Mouse (Mus musculus) lung, postnatal 0 days (tissue): ENCODE results near the gene Mdm2. TPM values are rescaled to one million over a fixed set of nuclear protein-coding genes. Genes with fewer than 3 reads are reported as not detected.

Experiments used
- ATAC-seq: fragments of 200-750 bp; cut with Nextera tagmentation; 2 replicates; pipeline ENCODE4 v1.8.0; 2017; ENCODE audit warnings: moderate library complexity
- DNase-seq: peaks from one replicate; pipeline ENCODE4 v3.0.0-alpha.2; 2016; ENCODE audit warnings: low spot score
- H3K27ac ChIP-seq: fragments of 300-500 bp; sonication (generic); 2 replicates; pipeline ENCODE4 v1.5.1; 2014; ENCODE audit warnings: antibody characterized with exemption, mild to moderate bottlenecking, low read length, mixed read lengths
- H3K27me3 ChIP-seq: fragments of 300-500 bp; sonication (generic); replicated peaks from 2 replicates; pipeline ENCODE4 v1.6.1; 2014; ENCODE audit warnings: low read length, mixed read lengths; ENCODE audit not compliant: insufficient read depth
- H3K36me3 ChIP-seq: fragments of 300-500 bp; sonication (generic); 2 replicates; pipeline ENCODE4 v1.6.1; 2014; ENCODE audit warnings: low read length, mixed read lengths; ENCODE audit not compliant: insufficient read depth
- H3K4me1 ChIP-seq: fragments of 300-500 bp; sonication (generic); 2 replicates; pipeline ENCODE4 v1.6.1; 2014; ENCODE audit warnings: antibody characterized with exemption, low read depth, low read length, mixed read lengths; ENCODE audit not compliant: insufficient read depth
- H3K4me2 ChIP-seq: fragments of 300-500 bp; sonication (generic); replicated peaks from 2 replicates; pipeline ENCODE4 v1.6.1; 2014; ENCODE audit warnings: low read depth, mild to moderate bottlenecking, low read length, moderate library complexity, mixed read lengths
- H3K4me3 ChIP-seq: fragments of 300-500 bp; sonication (generic); 2 replicates; pipeline ENCODE4 v1.5.1; 2014; ENCODE audit warnings: low read depth, low read length
- H3K9ac ChIP-seq: fragments of 300-500 bp; sonication (generic); replicated peaks from 2 replicates; pipeline ENCODE4 v1.6.1; 2014; ENCODE audit warnings: low read depth, mild to moderate bottlenecking
- H3K9me3 ChIP-seq: fragments of 300-500 bp; sonication (generic); 2 replicates; pipeline ENCODE4 v1.6.1; 2016; ENCODE audit warnings: low read length, mixed read lengths
- CTCF ChIP-seq: IDR thresholded peaks from 2 replicates; pipeline ENCODE4 v1.5.1; 2016; ENCODE audit warnings: antibody characterized with exemption, mild to moderate bottlenecking
- EP300 ChIP-seq: IDR thresholded peaks from 2 replicates; pipeline ENCODE4 v1.6.1; 2016; ENCODE audit warnings: antibody characterized with exemption, mild to moderate bottlenecking, control low read depth
- WGBS: fragments of 180-500 bp; shearing (Covaris S2); extraction: QIAGEN DNeasy Blood & Tissue Kit; methylation state at CpG from one replicate; pipeline ENCODE4 v1.1.7; 2014; 5-methylcytosine and 5-hydroxymethylcytosine counted together
- polyA plus RNA-seq: library from polyadenylated mRNA; unstranded; fragments of >200 nt; fragmentation: Nextera tagmentation; extraction: Ambion mirVana; gene quantifications from 2 replicates; pipeline ENCODE4 v1.2.1, GENCODE M21; 2015

The Mdm2 gene
- polyA plus RNA-seq, 1 experiment from 2014 or later: 22.7 TPM

DNA sequence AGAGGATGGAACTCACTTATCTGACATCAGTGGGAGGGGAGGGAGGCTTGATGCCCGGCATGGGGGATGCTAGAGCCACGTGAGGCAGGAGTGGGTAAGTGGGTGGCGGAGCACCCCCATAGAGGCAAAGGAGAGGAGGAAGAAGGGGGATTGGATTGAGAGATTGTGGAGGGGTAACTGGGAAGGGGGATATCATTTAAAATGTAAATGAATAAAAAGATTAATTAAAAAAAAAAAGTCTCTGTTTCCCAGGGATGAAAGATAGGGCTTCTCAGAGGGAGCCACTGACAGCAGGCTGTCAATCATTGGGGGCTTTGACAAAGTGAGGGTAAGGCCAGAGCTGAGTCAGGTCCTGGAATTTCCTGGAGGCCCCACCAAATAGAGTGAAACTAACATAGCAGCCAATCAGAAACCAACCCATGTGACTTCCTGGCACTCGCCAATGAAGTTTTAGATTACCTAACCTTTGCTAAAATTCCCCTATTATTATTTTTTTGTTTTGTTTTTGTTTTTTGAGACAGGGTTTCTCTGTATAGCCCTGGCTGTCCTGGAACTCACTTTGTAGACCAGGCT lies 4.5 kb upstream of the Mdm2 start:
- no peaks in the 10 kb centered on the region for H3K36me3 ChIP-seq
- no peak for ATAC-seq

DNA sequence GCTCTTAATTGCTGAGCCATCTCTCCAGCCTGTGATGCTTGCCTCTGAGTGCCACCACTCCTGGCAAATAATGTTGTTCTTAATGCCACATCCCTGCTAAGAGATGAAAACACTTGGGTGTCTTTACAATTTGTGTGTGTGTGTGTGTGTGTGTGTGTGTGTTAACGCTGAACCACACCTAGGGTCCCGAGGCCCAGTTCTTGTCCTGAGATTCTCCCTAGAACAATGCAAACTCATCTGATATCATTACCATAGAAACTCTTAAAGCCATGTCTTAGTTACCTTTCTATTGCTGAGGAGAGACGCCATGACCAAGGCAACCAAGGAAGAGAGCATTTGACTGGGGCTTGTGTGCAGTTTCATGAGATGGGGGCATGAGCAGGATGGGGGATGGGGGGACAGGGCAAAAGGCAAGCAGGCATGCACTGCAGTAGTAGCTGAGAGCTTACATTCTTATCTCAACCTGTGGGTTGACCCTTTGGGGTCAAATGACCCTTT lies 3.5 kb upstream of the Mdm2 start:
- DNase-seq: no peak
- TF ChIP-seq CTCF (no peak), EP300 (no peak)
- Histone ChIP-seq H3K9me3 (no peaks in the 10 kb centered on the region), H3K27ac (no peak overlapping the region), H3K36me3 (no peaks in the 10 kb centered on the region), H3K27me3 (no peaks in the 10 kb centered on the region), H3K4me2 (no peak overlapping the region), H3K9ac (no peak overlapping the region), H3K4me1 (peaks cover 6% of the 10 kb centered on the region; the same call in 1 of the 2 replicates), H3K4me3 (no peak overlapping the region)
- WGBS: 80% methylated on average over 3 of the region's 3 CpGs
- no peak for ATAC-seq

More for the DNA sequence above, 4.5 kb upstream of the Mdm2 start:
- H3K4me2 ChIP-seq: no peak overlapping the region
- H3K4me3 ChIP-seq: no peak overlapping the region
- TF ChIP-seq EP300 (no peak), CTCF (no peak)
- no peaks in the 10 kb centered on the region for H3K9me3 ChIP-seq
- H3K9ac ChIP-seq: no peak overlapping the region
- WGBS: 72% methylated on average over 4 of the region's 4 CpGs
- no peaks in the 10 kb centered on the region for H3K27me3 ChIP-seq
- H3K27ac ChIP-seq: no peak overlapping the region
- H3K4me1 ChIP-seq: peaks cover 6% of the 10 kb centered on the region; the same call in 1 of the 2 replicates
- no peak for DNase-seq

DNA sequence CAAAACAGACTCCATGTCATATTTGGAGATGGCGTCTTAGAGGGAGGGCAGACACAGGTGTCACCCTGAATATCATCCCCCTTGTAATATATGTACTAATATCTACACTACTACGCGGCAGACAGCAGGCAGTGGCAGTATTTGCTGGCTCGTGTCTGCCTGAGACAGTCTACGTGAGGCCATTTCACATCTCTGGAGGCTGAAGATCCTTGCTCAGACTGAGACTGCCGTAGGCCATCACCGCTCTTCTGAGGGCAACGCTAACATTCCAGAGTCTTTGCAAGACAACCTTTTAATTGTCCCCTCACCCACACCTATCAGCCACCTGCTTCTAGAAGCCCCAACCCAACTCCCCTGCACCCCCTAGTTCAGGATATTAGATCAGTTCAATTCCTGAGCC lies 2.9 kb upstream of the Mdm2 start:
- Histone ChIP-seq H3K9me3 (no peaks in the 10 kb centered on the region), H3K4me1 (peaks cover 10% of the 10 kb centered on the region; the same call in 1 of the 2 replicates), H3K4me2 (no peak overlapping the region), H3K27ac (no peak overlapping the region), H3K27me3 (no peaks in the 10 kb centered on the region), H3K4me3 (no peak overlapping the region), H3K9ac (no peak overlapping the region), H3K36me3 (no peaks in the 10 kb centered on the region)
- no peak for ATAC-seq
- 90% methylated on average over 8 of the region's 8 CpGs for WGBS
- DNase-seq: no peak
- TF ChIP-seq EP300: no peak
- no peak for TF ChIP-seq CTCF

DNA sequence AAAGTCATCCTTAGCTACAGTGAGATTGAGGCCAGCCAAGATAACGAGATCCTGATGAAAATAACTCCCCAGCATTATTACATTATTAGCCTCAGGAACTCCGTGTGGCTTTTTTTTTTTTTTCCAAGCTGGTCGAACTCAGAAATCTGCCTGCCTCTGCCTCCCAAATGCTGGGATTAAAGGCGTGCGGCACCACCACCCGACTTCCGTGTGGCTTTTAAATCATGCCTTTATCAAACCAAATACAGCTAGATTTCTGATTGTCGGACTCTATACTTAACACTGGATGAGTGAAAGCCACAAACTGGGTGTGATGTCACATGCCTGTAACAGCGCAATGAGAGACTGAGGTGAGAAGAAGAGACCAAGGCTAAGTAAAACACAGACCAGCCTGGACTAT lies 2.3 kb upstream of the Mdm2 start:
- Histone ChIP-seq H3K36me3 (no peaks in the 10 kb centered on the region), H3K27ac (no peak overlapping the region), H3K4me1 (peaks cover 10% of the 10 kb centered on the region; the same call in 1 of the 2 replicates), H3K4me3 (no peak overlapping the region), H3K4me2 (no peak overlapping the region), H3K27me3 (no peaks in the 10 kb centered on the region), H3K9ac (no peak overlapping the region), H3K9me3 (no peaks in the 10 kb centered on the region)
- TF ChIP-seq EP300: no peak
- TF ChIP-seq CTCF: no peak
- 92% methylated on average over 9 of the region's 9 CpGs for WGBS
- no peak for DNase-seq
- no peak for ATAC-seq

DNA sequence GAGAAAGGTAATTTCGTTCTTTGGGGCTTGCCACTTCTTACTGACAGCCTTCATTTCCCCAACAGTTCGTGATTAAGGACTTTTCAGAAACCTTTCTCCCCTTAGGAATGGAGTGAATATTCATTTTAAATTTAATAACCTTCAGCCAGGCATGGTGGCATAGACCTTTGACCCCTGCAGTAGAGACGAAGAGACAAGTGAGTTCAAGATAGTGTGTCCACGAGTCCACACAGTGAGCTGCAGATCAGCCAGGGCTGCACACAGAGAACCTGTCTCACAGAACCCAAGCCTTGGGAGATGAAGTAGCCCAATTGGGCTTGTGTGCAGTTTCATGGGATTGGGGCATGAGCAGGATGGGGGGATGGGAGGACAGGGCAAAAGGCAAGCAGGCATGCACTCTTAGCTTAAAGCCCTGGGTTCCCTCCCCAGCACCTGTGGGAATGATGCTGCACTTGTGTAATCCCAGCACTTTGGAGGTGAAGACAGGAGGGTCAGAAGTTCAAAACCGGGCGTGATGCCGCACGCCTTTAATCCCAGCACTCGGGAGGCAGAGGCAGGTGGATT lies 1.7 kb upstream of the Mdm2 start:
- Histone ChIP-seq H3K36me3 (no peaks in the 10 kb centered on the region), H3K4me1 (peaks cover 10% of the 10 kb centered on the region; the same call in 1 of the 2 replicates), H3K27me3 (no peaks in the 10 kb centered on the region), H3K27ac (no peak overlapping the region), H3K4me3 (no peak overlapping the region), H3K9ac (no peak overlapping the region), H3K4me2 (no peak overlapping the region), H3K9me3 (no peaks in the 10 kb centered on the region)
- ATAC-seq (no peak), DNase-seq (no peak)
- 86% methylated on average over 9 of the region's 9 CpGs for WGBS
- TF ChIP-seq EP300: no peak
- no peak for TF ChIP-seq CTCF

DNA sequence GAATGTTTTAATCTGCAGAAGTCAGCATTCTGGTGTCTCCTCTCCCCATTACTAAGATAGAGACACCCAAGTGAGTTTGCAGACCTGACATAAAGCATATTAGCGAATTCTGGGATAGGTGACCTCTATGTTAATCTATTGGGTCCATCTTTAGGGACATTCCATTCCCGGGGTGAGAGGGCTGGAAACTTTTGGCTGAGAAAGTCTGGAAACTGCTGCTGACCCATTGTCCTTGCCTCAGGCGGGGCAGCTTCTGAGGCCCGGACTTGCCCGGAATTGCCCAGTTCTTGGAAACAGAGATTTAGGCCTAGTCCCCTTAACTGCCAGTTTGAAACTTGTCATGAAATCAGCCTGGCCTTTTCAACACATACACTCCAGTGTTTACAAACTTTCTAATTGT lies 850 bp upstream of the Mdm2 start:
- TF ChIP-seq EP300: no peak
- Histone ChIP-seq H3K27ac (peak overlapping the region; percentile 99; the same call in 1 of the 2 replicates), H3K4me2 (peak overlapping the region; percentile 52; the same call in 1 of the 2 replicates), H3K36me3 (no peaks in the 10 kb centered on the region; the same call in 1 of the 2 replicates), H3K4me3 (no peak overlapping the region), H3K9ac (peak overlapping the region; percentile 20; the same call in 1 of the 2 replicates), H3K27me3 (no peaks in the 10 kb centered on the region), H3K4me1 (peaks cover 10% of the 10 kb centered on the region; the same call in 1 of the 2 replicates), H3K9me3 (no peaks in the 10 kb centered on the region)
- 70% methylated on average over 5 of the region's 5 CpGs for WGBS
- ATAC-seq: no peak
- DNase-seq: no peak
